Mouse (Mus musculus): Measurements from ENCODE around the gene Daxx. TPM values are rescaled to one million over a fixed set of nuclear protein-coding genes. Genes with fewer than 3 reads are reported as not detected.

Daxx gene
- polyA plus RNA-seq, 1 experiment from 2014 or later: 70.1 TPM

- no peak overlapping the region; the same call in 1 of the 2 replicates for H3K9ac ChIP-seq
- peaks cover 11% of the 10 kb centered on the region for H3K4me1 ChIP-seq
- H3K4me3 ChIP-seq: no peak overlapping the region
- no peaks in the 10 kb centered on the region for H3K27me3 ChIP-seq
- H3K4me2 ChIP-seq (replicated peaks): no peak overlapping the region
- H3K9me3 ChIP-seq: no peaks in the 10 kb centered on the region
- ATAC-seq (ENCODE audit: insufficient number of reproducible peaks, insufficient read depth, low FRiP score, low TSS enrichment): no peak
- 83% methylated on average over 17 of the region's 17 CpGs for WGBS
- no peak overlapping the region for H3K27ac ChIP-seq
- H3K36me3 ChIP-seq: peaks cover 3% of the 10 kb centered on the region; the same call in 1 of the 2 replicates
These were observed 17.2 kb downstream of the Daxx start for GRCm38 (mm10) chr17:33926207-33926932.

- 63% methylated on average over 21 of the region's 21 CpGs for WGBS
- peak overlapping the region; percentile 88 for H3K4me3 ChIP-seq
- ATAC-seq (ENCODE audit: insufficient number of reproducible peaks, insufficient read depth, low FRiP score, low TSS enrichment): no peak
- no peaks in the 10 kb centered on the region for H3K27me3 ChIP-seq
- H3K4me2 ChIP-seq (replicated peaks): peak overlapping the region; percentile 99
- no peaks in the 10 kb centered on the region for H3K9me3 ChIP-seq
- H3K4me1 ChIP-seq: peaks cover 14% of the 10 kb centered on the region
- H3K36me3 ChIP-seq: peaks cover 16% of the 10 kb centered on the region
- H3K9ac ChIP-seq: peak overlapping the region; percentile 89
- H3K27ac ChIP-seq: no peak overlapping the region
These were observed 19.2 kb downstream of the Daxx start for GRCm38 (mm10) chr17:33928251-33928947.

GRCm38 (mm10) chr17:33929371-33930279, 20.4 kb downstream of the Daxx start, which contains the start of gene Rgl2:
Rgl2 (plus strand) TSS chr17:33929543.
- H3K4me3 ChIP-seq: peak within 1 kb of the TSS; percentile 88
- under 1% methylated on average over 76 of the region's 80 CpGs for WGBS
- ATAC-seq (ENCODE audit: insufficient number of reproducible peaks, insufficient read depth, low FRiP score, low TSS enrichment): peak; percentile 70
- no peaks in the 10 kb centered on the region for H3K27me3 ChIP-seq
- H3K36me3 ChIP-seq: peaks cover 27% of the 10 kb centered on the region
- peak within 1 kb of the TSS; percentile 99 for H3K4me2 ChIP-seq (replicated peaks)
- H3K9ac ChIP-seq: peak within 1 kb of the TSS; percentile 89
- H3K9me3 ChIP-seq: no peaks in the 10 kb centered on the region
- H3K27ac ChIP-seq: peak within 1 kb of the TSS; percentile 95
- peaks cover 14% of the 10 kb centered on the region for H3K4me1 ChIP-seq

GRCm38 (mm10) chr17:33930280-33931158, 21.3 kb downstream of the Daxx start:
- Histone ChIP-seq H3K4me3 (peak overlapping the region; percentile 88), H3K9ac (peak overlapping the region; percentile 89), H3K4me1 (peaks cover 14% of the 10 kb centered on the region), H3K4me2 (replicated peaks) (peak overlapping the region; percentile 99), H3K27me3 (no peaks in the 10 kb centered on the region), H3K27ac (peak overlapping the region; percentile 95), H3K9me3 (no peaks in the 10 kb centered on the region), H3K36me3 (peaks cover 36% of the 10 kb centered on the region)
- no peak for ATAC-seq (ENCODE audit: insufficient number of reproducible peaks, insufficient read depth, low FRiP score, low TSS enrichment)
- WGBS: under 1% methylated on average over 43 of the region's 45 CpGs

- no peak for ATAC-seq (ENCODE audit: insufficient number of reproducible peaks, insufficient read depth, low FRiP score, low TSS enrichment)
- peak overlapping the region; percentile 88 for H3K4me3 ChIP-seq
- peak overlapping the region; percentile 46; the same call in 1 of the 2 replicates for H3K27ac ChIP-seq
- 28% methylated on average over 18 of the region's 18 CpGs for WGBS
- H3K4me1 ChIP-seq: peaks cover 14% of the 10 kb centered on the region
- H3K9me3 ChIP-seq: no peaks in the 10 kb centered on the region
- no peaks in the 10 kb centered on the region for H3K27me3 ChIP-seq
- peak overlapping the region; percentile 99 for H3K4me2 ChIP-seq (replicated peaks)
- H3K36me3 ChIP-seq: peaks cover 43% of the 10 kb centered on the region
- peak overlapping the region; percentile 89 for H3K9ac ChIP-seq
These were observed 22.1 kb downstream of the Daxx start for GRCm38 (mm10) chr17:33931159-33931866.

- no peak for ATAC-seq (ENCODE audit: insufficient number of reproducible peaks, insufficient read depth, low FRiP score, low TSS enrichment)
- H3K9me3 ChIP-seq: no peaks in the 10 kb centered on the region
- no peaks in the 10 kb centered on the region for H3K27me3 ChIP-seq
- WGBS: 91% methylated on average over 11 of the region's 11 CpGs
- H3K4me3 ChIP-seq: no peak overlapping the region
- no peak overlapping the region for H3K9ac ChIP-seq
- H3K4me2 ChIP-seq (replicated peaks): no peak overlapping the region
- peaks cover 44% of the 10 kb centered on the region for H3K36me3 ChIP-seq
- H3K27ac ChIP-seq: no peak overlapping the region
- H3K4me1 ChIP-seq: peaks cover 14% of the 10 kb centered on the region
These were observed 22.7 kb downstream of the Daxx start for GRCm38 (mm10) chr17:33931947-33932346.

- no peak for ATAC-seq (ENCODE audit: insufficient number of reproducible peaks, insufficient read depth, low FRiP score, low TSS enrichment)
- Histone ChIP-seq H3K4me2 (replicated peaks) (no peak overlapping the region), H3K4me1 (peaks cover 14% of the 10 kb centered on the region), H3K4me3 (no peak overlapping the region), H3K9me3 (no peaks in the 10 kb centered on the region), H3K9ac (no peak overlapping the region), H3K27ac (no peak overlapping the region), H3K27me3 (no peaks in the 10 kb centered on the region), H3K36me3 (peaks cover 49% of the 10 kb centered on the region)
- WGBS: 73% methylated on average over 14 of the region's 14 CpGs
These were observed 23.2 kb downstream of the Daxx start for GRCm38 (mm10) chr17:33932448-33932847.

- 0 out of 2 replicates have a peak overlapping the region, but pooled peaks have one; percentile 24 for H3K9ac ChIP-seq
- WGBS: 82% methylated on average over 15 of the region's 15 CpGs
- H3K4me1 ChIP-seq: peaks cover 14% of the 10 kb centered on the region
- peaks cover 51% of the 10 kb centered on the region for H3K36me3 ChIP-seq
- H3K9me3 ChIP-seq: no peaks in the 10 kb centered on the region
- no peak overlapping the region for H3K27ac ChIP-seq
- no peak overlapping the region for H3K4me3 ChIP-seq
- H3K4me2 ChIP-seq (replicated peaks): no peak overlapping the region
- no peak for ATAC-seq (ENCODE audit: insufficient number of reproducible peaks, insufficient read depth, low FRiP score, low TSS enrichment)
- no peaks in the 10 kb centered on the region for H3K27me3 ChIP-seq
These were observed 23.8 kb downstream of the Daxx start for GRCm38 (mm10) chr17:33932970-33933369.

GRCm38 (mm10) chr17:33935422-33936055, 26.3 kb downstream of the Daxx start:
- WGBS: 87% methylated on average over 21 of the region's 21 CpGs
- Histone ChIP-seq H3K9me3 (no peaks in the 10 kb centered on the region), H3K27me3 (no peaks in the 10 kb centered on the region), H3K9ac (no peak overlapping the region), H3K4me2 (replicated peaks) (no peak overlapping the region), H3K36me3 (peaks cover 51% of the 10 kb centered on the region), H3K27ac (no peak overlapping the region), H3K4me1 (peaks cover 16% of the 10 kb centered on the region), H3K4me3 (no peak overlapping the region)
- ATAC-seq (ENCODE audit: insufficient number of reproducible peaks, insufficient read depth, low FRiP score, low TSS enrichment): no peak

- Histone ChIP-seq H3K9ac (no peak overlapping the region), H3K27ac (no peak overlapping the region), H3K4me1 (peaks cover 14% of the 10 kb centered on the region), H3K27me3 (no peaks in the 10 kb centered on the region), H3K4me2 (replicated peaks) (no peak overlapping the region), H3K9me3 (no peaks in the 10 kb centered on the region), H3K4me3 (no peak overlapping the region), H3K36me3 (peaks cover 51% of the 10 kb centered on the region)
- no peak for ATAC-seq (ENCODE audit: insufficient number of reproducible peaks, insufficient read depth, low FRiP score, low TSS enrichment)
- 85% methylated on average over 15 of the region's 15 CpGs for WGBS
These were observed 27.8 kb downstream of the Daxx start for GRCm38 (mm10) chr17:33936993-33937392.

Data from embryonic facial prominence, embryonic 12.5 days (tissue).